Mouse (Mus musculus): ENCODE results near the gene Tas2r135. TPM values are rescaled to one million over a fixed set of nuclear protein-coding genes. Genes with fewer than 3 reads are reported as not detected.

Gene Tas2r135
- 0.09 TPM in 1 of 2 replicates, not detected in the other for polyA plus RNA-seq (2012; rRNA removed)

GRCm38 (mm10) chr6:42405134-42405533 is at the start of gene Tas2r135:
TSS of gene Tas2r135 (plus strand) at chr6:42405434.

DNA sequence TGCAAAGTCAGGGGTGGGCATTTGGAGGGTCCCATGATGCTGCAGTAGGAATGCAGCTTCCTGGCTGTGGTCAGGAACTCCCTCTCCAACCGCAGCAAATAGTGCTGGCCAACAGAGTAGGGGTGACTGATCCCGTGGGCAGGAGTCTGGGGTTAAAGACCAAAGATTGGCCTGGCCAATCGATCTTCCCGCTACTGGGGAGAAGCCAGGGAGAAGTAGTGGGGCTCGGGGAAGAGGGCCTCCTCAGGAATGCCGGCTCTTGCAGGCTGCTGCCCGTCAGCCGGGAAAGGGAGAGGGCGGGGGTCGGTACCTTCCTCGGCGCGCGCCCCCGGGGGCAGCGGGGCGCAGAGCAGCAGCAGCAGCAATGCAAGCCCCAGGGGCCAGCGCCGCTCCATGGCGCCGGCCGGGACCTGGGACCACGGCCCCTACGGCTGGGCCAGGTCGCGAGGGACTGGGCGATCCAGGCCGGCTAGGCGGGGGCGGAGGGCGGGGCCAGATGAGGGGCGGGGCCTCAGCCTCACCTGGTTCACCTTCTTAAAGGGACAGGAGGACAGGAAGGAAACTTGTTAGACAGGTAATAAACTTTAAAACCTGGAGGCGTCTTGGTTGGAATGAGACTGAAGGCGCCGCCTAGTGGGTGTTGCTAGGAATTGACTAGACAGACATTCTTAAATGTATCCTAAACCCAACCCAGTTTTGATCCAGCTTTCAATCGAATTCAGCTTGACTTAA is 32.3 kb upstream of the Tas2r135 start, which contains the start of gene Epha1:
Gene Epha1, minus strand, starts transcription at position 453 of the 732 bp plus-strand sequence.

DNA sequence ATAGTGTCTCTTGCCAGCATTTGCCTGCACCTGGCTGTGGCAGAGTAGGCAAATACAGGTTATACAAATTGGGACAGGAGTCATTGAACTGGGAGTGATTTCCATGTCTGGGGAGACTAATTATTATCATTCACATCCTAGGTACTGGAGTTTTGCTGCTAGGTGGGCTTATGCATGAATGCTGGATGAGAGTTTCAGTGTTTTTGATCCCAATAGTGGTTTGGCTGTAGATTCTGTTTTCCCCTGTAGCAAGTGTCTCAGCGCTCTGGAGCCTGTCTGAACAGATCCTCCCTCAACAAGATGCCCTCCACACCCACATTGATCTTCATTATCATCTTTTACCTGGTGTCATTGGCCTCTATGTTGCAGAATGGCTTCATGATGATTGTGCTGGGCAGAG is 5.3 kb upstream of the Tas2r135 start, which contains the start of gene Tas2r143:
Gene Tas2r143, plus strand, starts transcription at position 301 of the 400 bp plus-strand sequence.

DNA sequence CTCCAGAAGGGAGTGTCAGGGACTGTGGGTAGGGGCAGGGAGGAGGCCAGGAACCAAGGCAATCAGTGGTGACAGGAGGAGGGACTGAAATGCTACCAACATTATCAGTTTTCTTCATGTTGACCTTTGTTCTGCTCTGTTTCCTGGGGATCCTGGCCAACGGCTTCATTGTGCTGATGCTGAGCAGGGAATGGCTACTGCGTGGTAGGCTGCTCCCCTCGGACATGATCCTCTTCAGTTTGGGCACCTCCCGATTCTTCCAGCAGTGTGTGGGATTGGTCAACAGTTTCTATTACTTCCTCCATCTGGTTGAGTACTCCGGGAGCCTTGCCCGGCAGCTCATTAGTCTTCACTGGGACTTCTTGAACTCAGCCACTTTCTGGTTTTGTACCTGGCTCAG is 29.2 kb downstream of the Tas2r135 start, which contains the start of gene Tas2r126:
Gene Tas2r126, plus strand, starts transcription at position 90 of the 400 bp plus-strand sequence.

Other genes starting within 250 kb of the Tas2r135 start
- gene Tas2r144, start 190.1 kb upstream of the Tas2r135 start, polyA plus RNA-seq (2012; rRNA removed), result not detected in 2 replicates
- 11.7 and 18.5 TPM in 2 replicates for gene Gstk1, start 159.5 kb upstream of the Tas2r135 start, polyA plus RNA-seq (2012; rRNA removed)
- 0.35 and 0.87 TPM in 2 replicates for gene Tmem139, start 143.5 kb upstream of the Tas2r135 start, polyA plus RNA-seq (2012; rRNA removed)
- 79.0 and 114 TPM in 2 replicates for gene Casp2, start 140.4 kb upstream of the Tas2r135 start, polyA plus RNA-seq (2012; rRNA removed)
- 8.6 and 9.3 TPM in 2 replicates for gene Clcn1, start 118.7 kb upstream of the Tas2r135 start, polyA plus RNA-seq (2012; rRNA removed)
- gene Fam131b, start 80.8 kb upstream of the Tas2r135 start, polyA plus RNA-seq (2012; rRNA removed), result 10.4 and 12.3 TPM in 2 replicates
- gene Zyx, start 55.8 kb upstream of the Tas2r135 start, polyA plus RNA-seq (2012; rRNA removed), result 57.3 and 91.0 TPM in 2 replicates
- gene Epha1, start 32.2 kb upstream of the Tas2r135 start, polyA plus RNA-seq (2012; rRNA removed), result 1.9 and 3.1 TPM in 2 replicates
- 0.14 TPM in 1 of 2 replicates, not detected in the other for gene Tas2r143, start 5.2 kb upstream of the Tas2r135 start, polyA plus RNA-seq (2012; rRNA removed)
- gene Tas2r126, start 29.1 kb downstream of the Tas2r135 start, polyA plus RNA-seq (2012; rRNA removed), result not detected in 2 replicates
- not detected in 2 replicates for gene Olfr458, start 59.8 kb downstream of the Tas2r135 start, polyA plus RNA-seq (2012; rRNA removed)
- gene Olfr457, start 70.9 kb downstream of the Tas2r135 start, polyA plus RNA-seq (2012; rRNA removed), result not detected in 2 replicates
- not detected in 2 replicates for gene Olfr456, start 81.8 kb downstream of the Tas2r135 start, polyA plus RNA-seq (2012; rRNA removed)
- gene Olfr455, start 142.2 kb downstream of the Tas2r135 start, polyA plus RNA-seq (2012; rRNA removed), result not detected in 2 replicates
- not detected in 2 replicates for gene Tcaf3, start 192.3 kb downstream of the Tas2r135 start, polyA plus RNA-seq (2012; rRNA removed)
- 2.9 and 3.8 TPM in 2 replicates for gene Tcaf2, start 239.8 kb downstream of the Tas2r135 start, polyA plus RNA-seq (2012; rRNA removed)

Data from central nervous system, embryonic 11.5 days (tissue).